Mouse (Mus musculus) duodenum, adult 2 months (tissue): ENCODE measurements around the gene Cdh3. TPM values are rescaled to one million over a fixed set of nuclear protein-coding genes. Genes with fewer than 3 reads are reported as not detected.

Experiments
- polyA plus RNA-seq: library from polyadenylated mRNA; depleted of rRNA; stranded (reverse); fragments of >200 nt; gene quantifications from 2 replicates; pipeline ENCODE4 v1.2.3, GENCODE M21; 2012; ENCODE audit warnings: low replicate concordance; rRNA removed

The Cdh3 gene
- 0.48 and 0.49 TPM in 2 replicates for polyA plus RNA-seq

GRCm38 (mm10) chr8:106510365-106510975 lies at the start of gene Cdh3:
TSS of gene Cdh3 (plus strand) at chr8:106510891.

GRCm38 (mm10) chr8:106500018-106500685 lies 10.5 kb upstream of the Cdh3 start, which contains the start of gene 6030452D12Rik:
TSS of gene 6030452D12Rik (plus strand) at chr8:106500522.

GRCm38 (mm10) chr8:106573168-106573567 lies 62.5 kb downstream of the Cdh3 start, which contains the start of gene Gm10073:
TSS of gene Gm10073 (minus strand) at chr8:106573461.

GRCm38 (mm10) chr8:106603131-106603819 lies 92.6 kb downstream of the Cdh3 start, which contains the start of gene Cdh1:
TSS of gene Cdh1 (plus strand) at chr8:106603351.

Other genes with a start within 250 kb of the Cdh3 start
- 44.2 and 53.9 TPM in 2 replicates for gene Smpd3, start 172.9 kb upstream of the Cdh3 start, polyA plus RNA-seq
- 0.32 and 0.71 TPM in 2 replicates for gene Zfp90, start 95.6 kb upstream of the Cdh3 start, polyA plus RNA-seq
- not detected in 2 replicates for gene 6030452D12Rik, start 10.4 kb upstream of the Cdh3 start, polyA plus RNA-seq
- 22.3 and 42.9 TPM in 2 replicates for gene Gm10073, start 62.6 kb downstream of the Cdh3 start, polyA plus RNA-seq
- 129 and 137 TPM in 2 replicates for gene Cdh1, start 92.5 kb downstream of the Cdh3 start, polyA plus RNA-seq
- 1.4 and 2.3 TPM in 2 replicates for gene Tango6, start 172.2 kb downstream of the Cdh3 start, polyA plus RNA-seq